Mouse (Mus musculus): Measurements from ENCODE around the gene Tex101.
A peak's percentile ranks its signal among the peaks of the same experiment; 100 is the strongest.
"Not testable (repeated sequence)": the region's sequence is repeated elsewhere in the genome, so short reads cannot be mapped to it uniquely, and the experiment has no call there.

Gene Tex101

GRCm38 (mm10) chr7:24630116-24630880 lies 46.2 kb downstream of the Tex101 start:
- no peak for DNase-seq

- DNase-seq: no peak
Observed at GRCm38 (mm10) chr7:24629672-24630071, 46.8 kb downstream of the Tex101 start.

GRCm38 (mm10) chr7:24628685-24629610 lies 47.5 kb downstream of the Tex101 start:
- peak; percentile 90 for DNase-seq

- no peak for DNase-seq
Observed at GRCm38 (mm10) chr7:24622967-24623366, 53.5 kb downstream of the Tex101 start.

- DNase-seq: no peak
Observed at GRCm38 (mm10) chr7:24621193-24621592, 55.3 kb downstream of the Tex101 start.

- no peak for DNase-seq
Observed at GRCm38 (mm10) chr7:24619671-24620397, 56.6 kb downstream of the Tex101 start.

GRCm38 (mm10) chr7:24618374-24618773 lies 58.1 kb downstream of the Tex101 start:
- not testable (repeated sequence) for DNase-seq

Data from thymus, postnatal 14 days (tissue).